Mouse (Mus musculus) left cerebral cortex, postnatal 25 days (tissue): ENCODE measurements at regions not wholly inside any gene's neighbourhood (a gene's known extent, or its start where the extent isn't known, plus 50 kb on each side); places are given as distances from the start of the nearest gene placed in this dataset.

ENCODE experiments used
- DNase-seq, 2 experiments: peaks; one replicate each; pipeline ENCODE4 v3.0.0; 2022; ENCODE audit warnings: low spot score in 2 of 2, mixed read lengths in 1 of 2
- intact Hi-C: fragments of 180-260 bp; cut with DNase I; formaldehyde crosslinking; loops from one replicate; pipeline ENCODE4 v1.15.1; 2025

DNA sequence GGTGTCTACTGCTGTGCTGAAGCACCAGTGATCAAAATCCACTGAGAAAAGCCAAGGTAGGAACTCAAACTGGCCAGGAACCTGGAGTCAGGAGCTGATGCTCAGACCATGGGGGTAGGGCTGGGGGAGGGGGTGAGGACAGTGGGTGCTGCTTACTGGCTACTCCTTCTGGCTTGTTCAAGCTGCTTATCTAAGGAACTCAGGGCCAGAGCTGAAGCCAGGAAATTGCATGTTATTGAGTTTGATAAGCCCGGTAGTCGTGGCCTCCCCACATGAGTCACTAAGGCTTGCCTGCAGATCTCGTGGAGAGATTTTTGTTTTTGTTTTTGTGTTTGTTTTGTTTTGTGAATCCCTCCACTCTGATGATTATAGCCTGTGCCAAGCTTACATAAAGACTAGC lies 65.9 kb downstream of the Tmem215 start:
- no peak for DNase-seq
- intact Hi-C loops = no loop called here

DNA sequence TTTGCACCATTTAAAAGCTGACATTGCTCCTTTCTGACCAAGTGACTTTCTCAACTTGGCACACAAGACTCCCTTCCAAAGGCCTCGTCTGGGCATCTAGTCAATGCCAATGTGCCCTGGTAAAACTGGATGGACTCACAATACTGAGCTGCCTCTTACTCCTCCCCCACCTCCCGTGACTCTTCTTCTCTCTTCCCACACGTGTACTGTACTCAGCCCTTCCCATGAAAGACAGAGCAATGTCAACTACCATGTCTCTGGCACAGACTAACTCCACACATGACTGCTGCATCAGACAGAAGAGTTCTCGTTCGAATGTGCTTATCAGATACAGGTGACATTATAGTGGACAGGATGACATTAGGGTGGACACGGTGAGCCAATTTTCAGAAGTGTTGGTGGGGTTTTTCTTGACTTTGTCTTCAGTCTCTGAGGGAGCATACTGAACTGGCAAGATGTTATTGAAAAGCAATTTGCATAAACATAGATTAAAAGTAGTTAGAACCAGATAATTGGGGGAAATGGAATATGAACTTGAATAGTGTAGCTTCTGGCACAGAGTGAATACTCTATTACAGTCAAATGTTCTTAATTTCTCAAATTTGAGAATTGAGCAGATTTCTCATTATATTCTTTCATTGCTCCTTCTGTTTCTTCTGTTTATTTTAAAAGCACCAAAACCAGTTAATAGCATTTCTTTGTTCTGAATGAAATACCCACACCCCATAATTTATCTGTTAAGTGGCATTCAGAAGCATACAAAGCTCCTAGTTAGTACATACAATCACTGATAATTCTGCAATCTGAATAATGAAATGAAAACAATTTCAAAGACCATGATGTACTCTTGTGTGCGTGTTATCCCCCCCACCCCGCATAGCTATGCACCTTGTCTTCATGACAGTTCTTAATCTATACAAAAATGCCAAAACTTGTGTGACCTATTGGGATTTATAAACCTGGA lies 71.4 kb downstream of the Tmem215 start:
- no peak for DNase-seq
- intact Hi-C loops = loop anchor here (2.0 kb wide), 1 partner anchor 41 kb away; no protein-coding TSS in a partner anchor

DNA sequence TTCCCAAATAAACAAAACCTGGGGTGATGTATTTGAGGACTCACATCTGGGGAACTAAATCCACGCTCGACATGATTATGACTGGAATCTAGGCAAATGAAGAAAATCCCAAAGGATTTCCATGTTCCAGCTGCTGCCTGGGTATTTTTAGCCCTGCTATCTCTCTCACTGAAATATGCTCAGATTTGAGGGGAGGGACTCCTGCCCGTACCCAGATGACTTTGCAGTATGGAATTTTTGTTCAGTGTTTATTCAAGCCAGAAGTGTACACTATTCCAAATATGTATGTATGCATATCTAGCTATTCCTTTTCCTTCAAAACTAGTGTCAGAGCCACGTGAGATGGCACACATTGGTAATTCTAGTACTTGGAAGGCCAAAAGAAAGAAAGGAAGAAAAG lies 72.1 kb downstream of the Tmem215 start:
- DNase-seq = peak; percentile 7 to 37
- intact Hi-C loops = loop anchor here (2.0 kb wide), 1 partner anchor 41 kb away; no protein-coding TSS in a partner anchor

DNA sequence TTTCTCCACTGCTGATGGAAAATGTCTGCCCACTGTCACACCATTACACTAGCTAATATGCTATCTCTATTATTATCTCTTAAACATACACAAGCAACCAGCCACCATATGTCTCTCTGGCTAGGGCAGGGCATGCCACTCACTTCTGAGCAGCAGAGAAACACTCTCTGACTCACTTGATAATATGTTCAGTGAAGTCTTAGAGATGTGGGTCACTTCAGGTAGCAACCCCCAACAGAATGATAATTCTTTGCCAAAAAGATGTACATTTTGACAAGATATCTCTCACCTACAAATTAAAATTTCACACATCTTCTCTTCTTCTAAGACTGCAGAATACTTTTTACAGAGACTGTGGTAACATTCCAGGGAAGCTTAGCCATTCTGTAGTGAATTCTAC lies 72.8 kb downstream of the Tmem215 start:
- intact Hi-C loops = loop anchor here (2.0 kb wide), 1 partner anchor 42 kb away; no protein-coding TSS in a partner anchor
- DNase-seq = peak; percentile 9 to 71

DNA sequence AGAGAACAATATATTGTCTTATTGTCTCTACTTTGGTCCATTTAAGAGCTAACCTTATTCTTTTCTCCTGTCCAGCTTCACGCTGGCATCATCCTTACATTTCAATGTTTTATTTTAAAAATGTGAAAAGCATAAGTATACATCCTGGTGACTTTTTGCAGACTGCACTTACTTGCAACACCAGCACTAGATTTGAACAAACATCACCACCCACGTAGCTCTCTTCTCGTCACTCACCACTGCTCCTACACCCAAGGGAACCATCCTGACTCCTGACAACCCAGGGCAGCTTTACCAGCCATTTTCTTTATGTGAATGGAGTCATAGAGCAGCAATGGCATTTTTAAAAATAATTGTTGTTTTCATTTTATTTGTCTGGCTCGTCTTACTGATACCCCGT lies 73.7 kb downstream of the Tmem215 start:
- intact Hi-C loops = loop anchor here (2.0 kb wide), 1 partner anchor 43 kb away; no protein-coding TSS in a partner anchor
- peak; percentile 18 to 73 for DNase-seq

DNA sequence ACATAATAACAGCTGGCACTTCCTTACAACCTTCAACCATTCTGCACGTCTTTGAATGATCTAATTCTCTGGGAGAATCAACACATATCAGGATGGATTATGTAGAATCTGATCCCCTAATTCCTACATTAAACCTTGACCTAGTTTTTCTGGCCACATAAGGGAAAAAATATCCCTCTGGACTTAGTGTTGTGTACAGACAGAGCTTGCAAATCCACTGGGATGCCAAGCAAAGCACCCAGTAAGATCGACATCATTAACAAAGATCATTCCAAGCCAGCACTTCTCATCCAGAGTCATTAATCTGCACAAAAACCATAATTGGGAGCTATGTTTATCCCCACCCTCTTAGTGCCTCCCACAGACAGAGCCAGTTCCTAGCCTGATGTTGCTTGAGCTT lies 87.8 kb downstream of the Tmem215 start:
- no peak for DNase-seq
- intact Hi-C loops = no loop called here

DNA sequence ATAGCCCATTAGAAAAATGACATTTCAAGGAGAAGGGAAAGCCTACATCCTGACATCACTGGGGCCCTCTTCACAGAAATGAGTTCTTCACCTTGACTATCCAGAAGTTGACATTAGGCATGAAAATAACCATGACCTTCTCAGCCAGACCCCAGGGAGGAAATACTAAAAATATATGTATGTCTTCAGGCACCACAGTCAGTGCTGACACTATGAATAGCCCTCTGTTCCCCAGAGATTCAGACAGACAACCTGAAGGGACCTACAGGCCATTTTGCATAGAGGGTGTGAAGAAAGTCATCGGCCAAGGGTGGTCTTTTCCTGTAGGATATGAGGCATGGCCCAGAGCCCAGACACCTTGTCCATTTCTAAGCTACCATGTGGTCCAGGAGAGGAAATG lies 101.3 kb downstream of the Tmem215 start:
- no peak for DNase-seq
- intact Hi-C loops = no loop called here

DNA sequence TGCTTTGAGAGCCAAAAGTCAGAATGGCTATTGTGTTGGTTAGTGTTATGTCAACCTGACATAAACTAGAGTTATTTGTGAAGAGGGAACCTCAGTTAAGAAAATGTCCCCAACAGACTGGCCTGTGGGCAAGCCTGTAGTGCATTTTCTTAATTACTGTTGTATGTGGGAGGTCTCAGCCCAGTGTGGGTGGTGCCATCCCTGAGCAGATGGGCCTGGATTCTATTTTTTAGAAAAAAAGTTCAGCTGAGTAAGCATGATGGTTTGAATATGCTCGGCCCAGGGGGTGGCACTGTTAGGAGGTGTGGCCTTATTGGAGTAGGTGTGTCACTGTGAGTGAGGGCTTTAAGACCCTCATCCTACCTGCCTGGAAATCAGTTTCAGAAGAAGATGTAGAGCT lies 104.0 kb downstream of the Tmem215 start:
- intact Hi-C loops = no loop called here
- DNase-seq = peak in 1 of 2 experiments; percentile 59

DNA sequence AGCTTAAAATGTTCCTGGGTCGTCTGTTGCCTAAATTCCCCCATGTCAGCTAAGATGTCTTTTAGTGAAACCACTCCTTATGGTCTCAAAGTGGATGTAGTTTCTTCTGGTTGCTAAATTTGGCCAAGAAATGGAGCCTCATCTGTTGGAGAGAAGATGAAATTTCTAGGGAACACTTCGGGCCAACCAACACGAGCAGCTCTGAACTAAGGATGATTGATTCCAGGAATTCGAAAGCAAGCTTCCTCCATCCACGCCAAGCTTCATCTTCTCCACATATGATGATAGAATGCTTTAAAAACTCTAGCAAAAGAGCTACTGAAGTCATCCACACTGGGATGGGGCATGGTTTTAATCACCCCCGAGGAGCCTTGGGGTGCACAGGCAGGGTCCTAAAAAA lies 112.5 kb downstream of the Tmem215 start:
- intact Hi-C loops = no loop called here
- no peak for DNase-seq

DNA sequence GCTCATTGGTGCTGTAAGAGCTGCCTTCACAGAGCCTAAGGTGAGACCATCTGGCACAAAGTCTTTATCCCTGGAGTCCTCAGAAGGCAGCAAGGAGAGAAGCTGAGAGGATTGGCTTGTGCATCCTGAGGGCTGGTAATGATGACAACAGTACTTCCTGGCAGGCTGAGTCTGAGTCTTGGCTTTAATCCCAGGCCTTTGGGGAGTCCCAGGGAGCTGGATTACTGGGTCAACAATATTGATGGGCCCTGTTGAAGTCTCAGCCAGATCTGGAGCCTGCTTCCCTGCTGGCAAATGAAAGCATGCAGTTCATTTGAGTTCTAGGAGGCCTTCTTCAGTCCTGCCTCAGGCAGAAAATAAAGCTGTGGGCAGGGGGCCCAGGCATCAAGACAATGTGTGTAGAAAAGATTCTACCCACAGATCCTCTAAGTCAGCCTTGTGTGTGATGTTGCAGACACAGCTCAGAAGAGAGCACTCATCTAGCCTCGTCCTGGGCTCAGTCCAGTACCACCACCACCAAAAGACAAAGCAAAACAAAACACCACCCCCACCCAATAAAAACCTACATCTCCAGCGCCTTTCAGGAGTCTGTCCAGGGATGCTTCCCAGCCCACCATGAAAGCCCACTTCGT lies 113.1 kb downstream of the Tmem215 start:
- peak; percentile 3 to 52 for DNase-seq

DNA sequence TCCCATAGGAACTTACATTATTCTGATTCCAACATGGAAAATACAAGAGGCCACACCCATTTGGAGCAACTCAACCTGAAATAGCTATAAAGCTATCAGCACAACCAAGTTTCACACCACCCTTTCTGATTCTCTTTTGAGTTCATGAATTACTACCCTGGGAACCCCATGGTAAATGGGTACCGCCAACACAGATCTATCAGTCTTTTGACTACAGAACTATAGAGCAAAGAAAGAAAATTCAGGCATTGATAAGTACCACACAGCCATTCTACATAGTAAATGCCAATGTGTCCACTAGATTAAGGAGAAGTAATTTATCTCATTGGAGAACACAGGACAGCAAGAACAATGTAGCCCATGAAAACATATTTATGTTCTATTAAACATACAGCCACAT lies 114.1 kb downstream of the Tmem215 start:
- intact Hi-C loops = no loop called here
- no peak for DNase-seq

More for the DNA sequence above, 113.1 kb downstream of the Tmem215 start:
- intact Hi-C loops = no loop called here

DNA sequence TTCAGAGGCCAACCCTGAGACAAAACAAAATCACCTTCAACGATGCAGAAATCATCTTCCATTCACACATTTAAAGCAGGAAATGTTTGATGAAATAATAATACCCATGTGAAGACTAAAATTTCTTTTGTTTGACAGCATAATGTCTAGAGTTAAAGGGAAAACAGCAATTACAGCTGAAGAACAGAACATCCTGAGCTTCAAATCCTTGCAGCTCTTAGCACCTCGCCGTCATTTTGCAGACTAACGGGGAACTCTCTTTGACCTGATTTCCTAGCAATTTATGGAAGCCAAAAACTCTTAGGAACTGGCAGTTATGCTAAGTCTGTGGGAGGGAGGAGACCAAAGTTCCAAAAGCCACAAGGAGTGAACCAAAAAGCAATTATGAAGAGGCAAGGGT lies 115.3 kb downstream of the Tmem215 start:
- DNase-seq = peak in 1 of 2 experiments; percentile 6
- intact Hi-C loops = no loop called here

DNA sequence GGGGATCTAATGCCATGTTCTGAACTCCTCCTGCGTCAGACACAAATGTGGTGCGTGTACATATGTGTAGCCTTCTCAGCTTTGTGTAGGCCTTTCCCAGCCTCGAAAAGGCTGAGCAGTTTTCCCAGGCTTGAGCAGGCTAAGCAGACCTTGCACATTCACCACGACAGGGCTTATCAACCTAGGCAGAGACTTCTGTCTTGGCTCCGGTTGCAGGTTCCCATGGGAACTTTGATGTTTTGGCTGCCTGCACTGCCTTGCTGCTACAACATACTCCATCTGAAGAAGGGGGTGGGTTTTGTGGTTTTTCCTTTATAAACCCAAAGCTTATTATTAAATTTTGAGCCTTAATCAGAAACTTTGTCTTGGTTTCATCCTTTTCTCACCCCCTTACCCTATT lies 109.2 kb downstream of the Aptx start:
- DNase-seq = no peak
- intact Hi-C loops = no loop called here

DNA sequence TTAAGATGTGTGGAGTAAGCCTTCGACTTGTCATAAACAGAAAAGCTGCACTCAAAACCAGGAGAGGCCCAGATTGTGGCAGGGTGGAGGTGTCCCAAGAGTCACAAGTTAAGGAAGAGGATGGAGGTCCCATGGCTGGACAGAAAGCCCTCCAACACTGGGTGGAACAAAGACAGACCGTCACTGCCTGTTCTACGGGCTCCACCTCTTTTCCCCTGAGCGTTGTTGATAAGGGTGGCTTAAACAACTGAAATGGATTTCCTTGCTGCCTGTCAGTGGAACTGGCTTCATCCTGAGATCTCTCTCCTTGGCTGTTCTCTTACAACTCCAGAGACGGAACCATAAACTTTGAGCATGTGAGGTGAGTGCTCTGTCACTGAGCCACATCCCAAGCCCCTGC lies 78.0 kb downstream of the Aptx start:
- no peak for DNase-seq
- intact Hi-C loops = no loop called here

DNA sequence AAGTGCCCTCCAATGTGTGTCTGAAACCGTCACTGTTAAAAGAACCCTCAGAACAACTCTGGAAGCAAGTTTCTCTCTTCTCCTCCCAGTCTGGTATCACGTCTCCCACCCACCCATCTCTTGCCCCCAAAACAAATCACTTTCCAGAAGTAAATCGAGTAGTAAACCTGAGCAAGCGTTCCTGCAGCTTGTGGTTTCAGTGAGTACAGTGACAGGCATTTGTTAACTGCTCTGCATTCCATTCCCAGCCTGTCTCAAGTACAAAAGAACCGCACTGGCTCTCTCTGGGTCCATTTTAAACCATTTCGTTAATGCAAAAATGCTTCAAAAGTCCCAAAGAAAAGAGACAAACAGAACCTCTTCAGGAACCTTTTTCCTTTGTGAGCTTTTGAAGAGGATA lies 77.1 kb downstream of the Aptx start:
- DNase-seq = no peak
- intact Hi-C loops = no loop called here
